In the genomic region with DNA sequence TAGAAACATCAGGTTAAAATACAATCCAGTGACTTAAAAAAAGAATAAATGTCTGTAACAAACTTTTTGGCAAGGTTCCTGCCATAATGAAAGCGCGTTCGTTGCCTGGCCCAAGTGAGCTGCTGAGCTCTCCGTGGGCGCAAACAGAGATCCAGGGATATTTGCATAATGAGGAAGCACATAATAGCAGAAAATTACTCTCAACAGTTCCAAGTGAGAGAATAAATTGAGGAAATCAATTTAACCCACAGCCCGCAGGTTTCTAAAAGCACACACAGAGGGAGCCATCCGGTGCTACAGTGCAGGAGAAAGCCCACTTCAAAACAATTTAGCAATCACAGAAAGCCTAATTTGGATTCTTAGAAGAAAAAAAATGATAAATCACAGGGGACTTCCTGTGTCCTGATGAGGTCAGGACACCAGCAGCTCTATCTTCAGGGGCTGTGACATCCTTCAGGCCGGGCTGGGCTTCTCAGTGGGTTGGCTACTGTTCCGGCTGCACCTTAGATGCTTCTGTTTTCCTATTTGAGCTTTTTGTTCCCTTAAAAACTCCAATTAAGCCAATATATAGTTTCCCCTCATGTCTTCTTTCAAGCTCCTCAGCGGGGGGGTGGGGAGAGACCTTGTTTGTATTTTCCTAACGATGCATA, we compare ENCODE assay signal across 17 mouse cellular contexts. TPM values are rescaled to one million over a fixed set of nuclear protein-coding genes. Genes with fewer than 3 reads are reported as not detected.
A peak's percentile ranks its signal among the peaks of the same experiment; 100 is the strongest.
DNase-seq lines count a peak whose midpoint lies in the region; ATAC-seq lines count a peak whose summit lies in the region.
"Had no signal": no experiment of that assay in that cellular context is flagged by ENCODE, and none has a peak within 500 bp of the region (broad histone marks: within the 10 kb centered on the region; RNA-seq: fewer than 3 reads in every experiment).

No protein-coding gene starts in this region.

- H3K4me1 ChIP-seq in forebrain, embryonic 13.5 days = peaks cover 11% of the 10 kb centered on the region
- peaks cover 6% of the 10 kb centered on the region for H3K4me1 ChIP-seq in forebrain, embryonic 10.5 days
- peaks cover 4% of the 10 kb centered on the region for H3K4me1 ChIP-seq in hindbrain, embryonic 16.5 days (ENCODE audit: control insufficient read depth, insufficient read depth, low read depth, low read length)
- H3K4me1 ChIP-seq: embryonic facial prominence, embryonic 13.5 days; heart, embryonic 15.5 days; limb, embryonic 15.5 days had no signal

- 23% methylated on average over 11 of the region's 11 CpGs for WGBS in forebrain, embryonic 13.5 days
- 80% methylated on average over 11 of the region's 11 CpGs for WGBS in forebrain, embryonic 10.5 days
- 32% methylated on average over 11 of the region's 11 CpGs for WGBS in hindbrain, embryonic 16.5 days

- H3K36me3 ChIP-seq in forebrain, embryonic 13.5 days (ENCODE audit: poor library complexity, severe bottlenecking) = peaks cover 47% of the 10 kb centered on the region
- H3K36me3 ChIP-seq in forebrain, embryonic 10.5 days (replicated peaks) = peaks cover 61% of the 10 kb centered on the region
- H3K36me3 ChIP-seq in hindbrain, embryonic 16.5 days (ENCODE audit: control insufficient read depth, insufficient read depth, low read length) = peaks cover 24% of the 10 kb centered on the region

- no peak for DNase-seq in forebrain, embryonic 10.5 days (ENCODE audit: extremely low spot score, low spot score)
- peak; percentile 14 to 51 for DNase-seq in left cerebral cortex, postnatal 14 days (ENCODE audit: low spot score in 2 of 2)
- no peak for DNase-seq in left cerebral cortex, postnatal 4 days
- DNase-seq in brain, adult 2 months (ENCODE audit: low read depth, low spot score) = peak; percentile 75
- DNase-seq in T-cell, adult 2 months (ENCODE audit: low spot score) = no peak
- DNase-seq in lung, postnatal 36 days = no peak
- DNase-seq: adrenal gland, adult 2 months; cerebellum, postnatal 36 days; lung, adult 18-20 months had no signal

- ATAC-seq in forebrain, embryonic 13.5 days = peak; percentile 75
- ATAC-seq in hindbrain, embryonic 16.5 days = peak; percentile 59
- ATAC-seq: inflammation-experienced regulatory T-cells, adult 6 months had no signal

- intact Hi-C loops in left cerebral cortex, postnatal 14 days (cut with DNase I) = no loop called here
- intact Hi-C loops in left cerebral cortex, postnatal 4 days (cut with DNase I) = loop anchor here (5.0 kb wide), 1 partner anchor 74 kb away; no protein-coding TSS in a partner anchor

- H3K4me2 ChIP-seq in forebrain, embryonic 13.5 days = 0 out of 2 replicates have a peak overlapping the region, but pooled peaks have one; percentile 5
- no peak overlapping the region for H3K4me2 ChIP-seq in hindbrain, embryonic 16.5 days (ENCODE audit: low read length)
- H3K4me2 ChIP-seq: embryonic facial prominence, embryonic 13.5 days; heart, embryonic 15.5 days; kidney, embryonic 15.5 days; limb, embryonic 15.5 days had no signal

- no peaks in the 10 kb centered on the region for H3K9me3 ChIP-seq in forebrain, embryonic 13.5 days (replicated peaks)
- H3K9me3 ChIP-seq in forebrain, embryonic 10.5 days = no peaks in the 10 kb centered on the region
- H3K9me3 ChIP-seq in hindbrain, embryonic 16.5 days (ENCODE audit: control insufficient read depth, low read length) = no peaks in the 10 kb centered on the region
- H3K9me3 ChIP-seq: embryonic facial prominence, embryonic 13.5 days; heart, embryonic 15.5 days; kidney, embryonic 15.5 days; limb, embryonic 15.5 days had no signal

- no peak overlapping the region for H3K9ac ChIP-seq in forebrain, embryonic 13.5 days
- H3K9ac ChIP-seq in hindbrain, embryonic 16.5 days (ENCODE audit: low read depth, low read length) = no peak overlapping the region
- H3K9ac ChIP-seq: embryonic facial prominence, embryonic 13.5 days; heart, embryonic 15.5 days; kidney, embryonic 15.5 days; limb, embryonic 15.5 days had no signal

- peak overlapping the region; percentile 77 for H3K27ac ChIP-seq in forebrain, embryonic 13.5 days
- no peak overlapping the region for H3K27ac ChIP-seq in forebrain, embryonic 10.5 days
- 0 out of 2 replicates have a peak overlapping the region, but pooled peaks have one; percentile 9 for H3K27ac ChIP-seq in hindbrain, embryonic 16.5 days (ENCODE audit: low read depth, low read length)
- H3K27ac ChIP-seq: embryonic facial prominence, embryonic 13.5 days; heart, embryonic 15.5 days; kidney, embryonic 15.5 days; limb, embryonic 15.5 days had no signal

- H3K27me3 ChIP-seq in forebrain, embryonic 13.5 days = no peaks in the 10 kb centered on the region
- H3K27me3 ChIP-seq in forebrain, embryonic 10.5 days (ENCODE audit: poor library complexity, severe bottlenecking) = no peaks in the 10 kb centered on the region
- no peaks in the 10 kb centered on the region for H3K27me3 ChIP-seq in hindbrain, embryonic 16.5 days (replicated peaks; ENCODE audit: control insufficient read depth, insufficient read depth, low read length)
- H3K27me3 ChIP-seq: embryonic facial prominence, embryonic 13.5 days; heart, embryonic 15.5 days; kidney, embryonic 15.5 days; limb, embryonic 15.5 days had no signal

- no peak overlapping the region for H3K4me3 ChIP-seq in forebrain, embryonic 13.5 days
- no peak overlapping the region for H3K4me3 ChIP-seq in forebrain, embryonic 10.5 days
- no peak overlapping the region for H3K4me3 ChIP-seq in hindbrain, embryonic 16.5 days (ENCODE audit: low read length)
- H3K4me3 ChIP-seq: embryonic facial prominence, embryonic 13.5 days; heart, embryonic 15.5 days; kidney, embryonic 15.5 days; limb, embryonic 15.5 days had no signal

RNA-seq across cellular contexts. Expression of a gene that starts 54.9 kb away (rescaled TPM):
- 14.0 and 14.4 TPM in 2 replicates for polyA plus RNA-seq in forebrain, embryonic 13.5 days (2015; fragmentation: Nextera tagmentation; extraction: Ambion mirVana)
- 2.2 and 2.4 TPM in 2 replicates for polyA plus RNA-seq in forebrain, embryonic 10.5 days (2016; fragmentation: Nextera tagmentation; extraction: Ambion mirVana)
- 1 to 10 TPM; 1.1 to 2.9 TPM for total RNA-seq in left cerebral cortex, postnatal 14 days (2021)
- 10 to 100 TPM in 1 of 2 experiments, 1 to 10 TPM in 1; 9.8 to 11.5 TPM for total RNA-seq in left cerebral cortex, postnatal 4 days (2021)
- polyA plus RNA-seq in hindbrain, embryonic 16.5 days (2015; fragmentation: Nextera tagmentation; extraction: Ambion mirVana) = 35.5 and 41.4 TPM in 2 replicates
- total RNA-seq: gastrocnemius, postnatal 4 days had no signal
- polyA plus RNA-seq: inflammation-experienced regulatory T-cells, adult 6 months had no signal

Comparison
In these comparisons a context has a peak if more than half of its experiments do, and no peak if none do; other contexts are left out.
1. DNase-seq: peak in left cerebral cortex, postnatal 14 days (2 of 2) and brain, adult 2 months (single experiment); none in forebrain, embryonic 10.5 days (single experiment), left cerebral cortex, postnatal 4 days (single experiment), T-cell, adult 2 months (single experiment) and lung, postnatal 36 days (single experiment).